ENCODE assay signal across 8 mouse cellular contexts in genomic region chr6:85450697-85451663, GRCm38 (mm10). TPM values are rescaled to one million over a fixed set of nuclear protein-coding genes. Genes with fewer than 3 reads are reported as not detected.
A peak's percentile ranks its signal among the peaks of the same experiment; 100 is the strongest.
DNase-seq lines count a peak whose midpoint lies in the region; ATAC-seq lines count a peak whose summit lies in the region.

Gene Cct7, plus strand, starts transcription at chr6:85451514.

- no peaks in the 10 kb centered on the region for H3K27me3 ChIP-seq in heart, embryonic 13.5 days (replicated peaks)
- H3K27me3 ChIP-seq in liver, embryonic 12.5 days (replicated peaks): no peaks in the 10 kb centered on the region
- no peaks in the 10 kb centered on the region for H3K27me3 ChIP-seq in stomach, embryonic 15.5 days (replicated peaks)

- peak; percentile 93 for ATAC-seq in heart, embryonic 13.5 days (ENCODE audit: extremely low read depth, insufficient number of reproducible peaks, low FRiP score, low TSS enrichment)
- ATAC-seq in liver, embryonic 12.5 days: peak; percentile 93
- peak; percentile 94 for ATAC-seq in stomach, embryonic 15.5 days (ENCODE audit: insufficient read depth, low FRiP score, low read depth)

- peak within 1 kb of the TSS; percentile 98 for H3K4me2 ChIP-seq in heart, embryonic 13.5 days
- H3K4me2 ChIP-seq in liver, embryonic 12.5 days: peak within 1 kb of the TSS; percentile 96
- H3K4me2 ChIP-seq in stomach, embryonic 15.5 days: peak within 1 kb of the TSS; percentile 95

- DNase-seq in CD4-positive, CD25-positive, alpha-beta regulatory T cell, adult 2 months (ENCODE audit: low read depth, low spot score): peak; percentile 99
- peak; percentile 72 for DNase-seq in fat pad, adult 2 months (ENCODE audit: extremely low read depth, low read depth, low spot score)
- peak; percentile 100 for DNase-seq in kidney, postnatal 10 days
- peak; percentile 97 to 98 for DNase-seq in natural killer cell, adult 2 months (ENCODE audit: low spot score in 2 of 2)

- peak within 1 kb of the TSS; percentile 97 for H3K9ac ChIP-seq in heart, embryonic 13.5 days
- H3K9ac ChIP-seq in liver, embryonic 12.5 days: peak within 1 kb of the TSS; percentile 89
- H3K9ac ChIP-seq in stomach, embryonic 15.5 days: peak within 1 kb of the TSS; percentile 82

- H3K9me3 ChIP-seq in heart, embryonic 13.5 days: no peaks in the 10 kb centered on the region
- H3K9me3 ChIP-seq in liver, embryonic 12.5 days (replicated peaks): no peaks in the 10 kb centered on the region
- no peaks in the 10 kb centered on the region for H3K9me3 ChIP-seq in stomach, embryonic 15.5 days

- WGBS in heart, embryonic 13.5 days: 1% methylated on average over 91 of the region's 96 CpGs
- WGBS in liver, embryonic 12.5 days (ENCODE audit: insufficient replicate concordance): under 1% methylated on average over 83 of the region's 96 CpGs
- WGBS in stomach, embryonic 15.5 days: 2% methylated on average over 94 of the region's 96 CpGs

- H3K4me3 ChIP-seq in brown adipose tissue, adult 24 weeks (ENCODE audit: insufficient read depth, low read depth, low read length): peak within 1 kb of the TSS; percentile 93
- peak within 1 kb of the TSS; percentile 92 for H3K4me3 ChIP-seq in heart, embryonic 13.5 days
- H3K4me3 ChIP-seq in liver, embryonic 12.5 days: peak within 1 kb of the TSS; percentile 85
- H3K4me3 ChIP-seq in stomach, embryonic 15.5 days (replicated peaks): peak within 1 kb of the TSS; percentile 77

- H3K27ac ChIP-seq in brown adipose tissue, adult 24 weeks (replicated peaks; ENCODE audit: low read depth, low read length): peak within 1 kb of the TSS; percentile 73
- H3K27ac ChIP-seq in heart, embryonic 13.5 days (replicated peaks): peak within 1 kb of the TSS; percentile 88
- H3K27ac ChIP-seq in liver, embryonic 12.5 days: peak within 1 kb of the TSS; percentile 95
- peak within 1 kb of the TSS; percentile 96 for H3K27ac ChIP-seq in stomach, embryonic 15.5 days

- peaks cover 5% of the 10 kb centered on the region; the same call in 1 of the 2 replicates for H3K4me1 ChIP-seq in brown adipose tissue, adult 24 weeks (ENCODE audit: control insufficient read depth, insufficient read depth, insufficient read length, low read length)
- peaks cover 42% of the 10 kb centered on the region for H3K4me1 ChIP-seq in heart, embryonic 13.5 days
- H3K4me1 ChIP-seq in liver, embryonic 12.5 days: peaks cover 47% of the 10 kb centered on the region
- H3K4me1 ChIP-seq in stomach, embryonic 15.5 days: 0 out of 2 replicates have a peak, but pooled peaks cover 10% of the 10 kb centered on the region

- H3K36me3 ChIP-seq in heart, embryonic 13.5 days: peaks cover 29% of the 10 kb centered on the region
- H3K36me3 ChIP-seq in liver, embryonic 12.5 days: peaks cover 38% of the 10 kb centered on the region
- peaks cover 4% of the 10 kb centered on the region; the same call in 1 of the 2 replicates for H3K36me3 ChIP-seq in stomach, embryonic 15.5 days

RNA-seq across cellular contexts. Expression of gene Cct7, which starts in this region (rescaled TPM):
- polyA plus RNA-seq in brown adipose tissue, adult 24 weeks (2012; ENCODE audit: insufficient read depth, insufficient read length, missing spikeins): 85.6 and 142 TPM in 2 replicates
- polyA plus RNA-seq in heart, embryonic 13.5 days (2015; fragmentation: Nextera tagmentation; extraction: Ambion mirVana): 347 and 413 TPM in 2 replicates
- polyA plus RNA-seq in liver, embryonic 12.5 days (2016; fragmentation: Nextera tagmentation; extraction: Ambion mirVana): 457 and 480 TPM in 2 replicates
- polyA plus RNA-seq in stomach, embryonic 15.5 days (2015; fragmentation: Nextera tagmentation; extraction: Ambion mirVana): 433 and 479 TPM in 2 replicates

Comparison
In these comparisons a context has a peak if more than half of its experiments do, and no peak if none do; other contexts are left out.
1. Peak in every context shown above with its lines: DNase-seq, ATAC-seq, H3K4me3 ChIP-seq and H3K27ac ChIP-seq.